ENCODE assay signal across 7 mouse cellular contexts in the genomic region with DNA sequence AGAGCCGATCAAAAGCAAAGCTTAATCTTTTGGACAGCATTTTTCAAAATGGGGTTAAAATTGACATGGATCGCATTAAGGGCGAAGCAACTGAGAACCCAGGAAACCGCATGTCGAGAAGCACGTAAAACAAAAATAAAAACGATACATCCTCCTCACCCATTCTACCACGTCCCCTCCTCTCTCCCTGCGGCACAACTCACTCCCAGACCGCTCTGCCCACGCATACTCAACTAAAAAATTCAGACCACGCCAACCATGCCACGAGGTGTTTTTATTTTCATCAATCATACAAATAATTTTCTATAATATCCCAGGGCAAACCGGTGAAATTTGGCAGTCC. TPM values are rescaled to one million over a fixed set of nuclear protein-coding genes. Genes with fewer than 3 reads are reported as not detected.
A peak's percentile ranks its signal among the peaks of the same experiment; 100 is the strongest.
DNase-seq lines count a peak whose midpoint lies in the region; ATAC-seq lines count a peak whose summit lies in the region.

No protein-coding gene starts in this region.

- intact Hi-C loops in gastrocnemius, postnatal 14 days (cut with DNase I; ENCODE audit: low total_unique reads) = no loop called here

- H3K27me3 ChIP-seq in hindbrain, embryonic 12.5 days = no peaks in the 10 kb centered on the region
- no peaks in the 10 kb centered on the region for H3K27me3 ChIP-seq in midbrain, embryonic 15.5 days (replicated peaks)

- peaks cover 29% of the 10 kb centered on the region for H3K4me1 ChIP-seq in hindbrain, embryonic 12.5 days
- H3K4me1 ChIP-seq in midbrain, embryonic 15.5 days = peaks cover 26% of the 10 kb centered on the region

- whole genome bisulfite sequencing in hindbrain, embryonic 12.5 days = 1% methylated on average over 14 of the region's 14 CpGs
- WGBS in midbrain, embryonic 15.5 days = under 1% methylated on average over 14 of the region's 14 CpGs

- H3K9me3 ChIP-seq in hindbrain, embryonic 12.5 days (replicated peaks) = no peaks in the 10 kb centered on the region
- H3K9me3 ChIP-seq in midbrain, embryonic 15.5 days = no peaks in the 10 kb centered on the region

- peak overlapping the region; percentile 99 for H3K9ac ChIP-seq in hindbrain, embryonic 12.5 days
- peak overlapping the region; percentile 91 for H3K9ac ChIP-seq in midbrain, embryonic 15.5 days

- peak overlapping the region; percentile 77 for H3K4me2 ChIP-seq in hindbrain, embryonic 12.5 days (replicated peaks)
- peak overlapping the region; percentile 79 for H3K4me2 ChIP-seq in midbrain, embryonic 15.5 days

- peak overlapping the region; percentile 91 for H3K4me3 ChIP-seq in hindbrain, embryonic 12.5 days
- H3K4me3 ChIP-seq in midbrain, embryonic 15.5 days = peak overlapping the region; percentile 63

- H3K27ac ChIP-seq in hindbrain, embryonic 12.5 days = peak overlapping the region; percentile 93
- H3K27ac ChIP-seq in midbrain, embryonic 15.5 days = peak overlapping the region; percentile 91

- peak; percentile 18 to 19 for DNase-seq in right cerebral cortex, adult 2 months (ENCODE audit: low spot score in 2 of 2)
- no peak for DNase-seq in right cerebral cortex, postnatal 10 days (ENCODE audit: low spot score in 2 of 2)
- DNase-seq in cerebellum, postnatal 14 days = peak; percentile 36 to 41
- DNase-seq in layer of hippocampus, postnatal 25 days (ENCODE audit: extremely low spot score in 1 of 2, low spot score in 1 of 2) = no peak
- DNase-seq in gastrocnemius, postnatal 14 days = no peak

- ATAC-seq in hindbrain, embryonic 12.5 days (ENCODE audit: low FRiP score) = no peak
- ATAC-seq in midbrain, embryonic 15.5 days (replicated peaks) = no peak

- no peaks in the 10 kb centered on the region for H3K36me3 ChIP-seq in hindbrain, embryonic 12.5 days
- H3K36me3 ChIP-seq in midbrain, embryonic 15.5 days (replicated peaks) = no peaks in the 10 kb centered on the region

RNA-seq across cellular contexts. Expression of gene Tmsb10, which starts 1.5 kb away (rescaled TPM):
- polyA plus RNA-seq in hindbrain, embryonic 12.5 days (2016; fragmentation: Nextera tagmentation; extraction: Ambion mirVana) = 5,652 and 6,223 TPM in 2 replicates
- polyA plus RNA-seq in midbrain, embryonic 15.5 days (2015; fragmentation: Nextera tagmentation; extraction: Ambion mirVana) = 4,117 and 4,750 TPM in 2 replicates
- total RNA-seq in layer of hippocampus, postnatal 25 days (2021) = 100 to 1,000 TPM; 408 to 418 TPM
- total RNA-seq in gastrocnemius, postnatal 14 days (2021) = 100 to 1,000 TPM; 225 to 328 TPM

RNA-seq across cellular contexts. Expression of gene Kcmf1, which starts 57.3 kb away (rescaled TPM):
- 46.5 and 49.0 TPM in 2 replicates for polyA plus RNA-seq in hindbrain, embryonic 12.5 days (2016; fragmentation: Nextera tagmentation; extraction: Ambion mirVana)
- polyA plus RNA-seq in midbrain, embryonic 15.5 days (2015; fragmentation: Nextera tagmentation; extraction: Ambion mirVana) = 38.1 and 42.8 TPM in 2 replicates
- 10 to 100 TPM; 60.1 to 65.6 TPM for total RNA-seq in layer of hippocampus, postnatal 25 days (2021)
- total RNA-seq in gastrocnemius, postnatal 14 days (2021) = 10 to 100 TPM; 78.7 to 84.8 TPM

Comparison
In these comparisons a context has a peak if more than half of its experiments do, and no peak if none do; other contexts are left out.
1. DNase-seq: peak in right cerebral cortex, adult 2 months (2 of 2) and cerebellum, postnatal 14 days (2 of 2); none in right cerebral cortex, postnatal 10 days (0 of 2), layer of hippocampus, postnatal 25 days (0 of 2) and gastrocnemius, postnatal 14 days (single experiment).